Mouse (Mus musculus): Measurements from ENCODE around the gene Gstp1. TPM values are rescaled to one million over a fixed set of nuclear protein-coding genes. Genes with fewer than 3 reads are reported as not detected.

Gene Gstp1
- polyA plus RNA-seq, 1 experiment = 88.6 TPM

DNA sequence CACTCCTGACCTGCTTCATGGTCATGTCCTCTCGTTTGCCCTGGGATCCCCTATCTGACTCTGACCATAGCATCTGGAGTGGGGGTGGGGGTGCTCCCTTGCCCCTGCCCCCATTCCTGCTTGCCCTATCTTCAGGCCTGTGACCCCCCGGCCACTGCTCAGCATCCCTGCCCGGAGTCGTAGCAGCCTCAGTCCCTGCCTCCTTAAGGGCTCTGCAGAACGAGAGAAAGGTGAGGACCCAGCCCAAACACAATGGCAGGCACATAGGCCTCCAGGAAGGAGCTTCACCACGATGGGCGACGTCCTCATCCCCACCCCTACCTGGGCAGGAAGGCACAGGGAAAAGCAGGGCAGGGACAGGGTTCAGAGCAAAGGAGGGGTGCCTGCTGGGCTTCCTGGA is 39.5 kb downstream of the Gstp1 start:
- Histone ChIP-seq H3K27me3 (ENCODE audit: control insufficient read depth, insufficient read depth, low read length) (no peaks in the 10 kb centered on the region), H3K4me1 (ENCODE audit: control insufficient read depth, insufficient read depth, low read length) (peaks cover 19% of the 10 kb centered on the region), H3K4me3 (ENCODE audit: control insufficient read depth, low read depth, low read length) (no peak overlapping the region), H3K27ac (ENCODE audit: control insufficient read depth, insufficient read depth, low read depth, low read length) (no peak overlapping the region), H3K36me3 (ENCODE audit: control insufficient read depth, insufficient read depth, low read length) (no peaks in the 10 kb centered on the region)
- TF ChIP-seq CTCF (IDR thresholded peaks at IDR 0.05; ENCODE audit: control insufficient read depth, insufficient read depth, insufficient replicate concordance, low read depth, low read length) (no peak), POLR2A (IDR thresholded peaks at IDR 0.05; ENCODE audit: control insufficient read depth, low read depth, low read length) (no peak)

DNA sequence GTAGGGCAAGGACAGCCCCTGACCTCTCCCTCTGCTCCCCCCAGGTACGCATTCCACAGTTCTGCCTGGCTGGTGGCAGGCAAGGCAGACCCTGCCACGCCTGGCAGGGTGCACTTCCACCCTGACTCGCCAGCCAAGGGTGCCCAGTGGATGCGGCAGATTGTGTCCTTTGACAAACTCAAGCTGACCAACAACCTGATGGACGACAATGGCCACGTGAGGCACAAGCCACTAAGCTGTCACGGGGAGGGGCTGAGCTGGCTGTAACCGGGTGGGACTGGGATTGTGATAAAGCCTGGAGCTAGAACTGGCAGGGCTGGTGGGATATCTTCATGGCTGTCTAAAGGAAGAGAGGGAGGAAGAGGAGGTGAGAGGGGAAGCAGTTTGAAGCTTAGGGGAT is 40.6 kb downstream of the Gstp1 start:
- no peaks in the 10 kb centered on the region for H3K36me3 ChIP-seq (ENCODE audit: control insufficient read depth, insufficient read depth, low read length)
- H3K4me3 ChIP-seq (ENCODE audit: control insufficient read depth, low read depth, low read length) = no peak overlapping the region
- no peaks in the 10 kb centered on the region for H3K27me3 ChIP-seq (ENCODE audit: control insufficient read depth, insufficient read depth, low read length)
- H3K27ac ChIP-seq (ENCODE audit: control insufficient read depth, insufficient read depth, low read depth, low read length) = no peak overlapping the region
- TF ChIP-seq CTCF (IDR thresholded peaks at IDR 0.05; ENCODE audit: control insufficient read depth, insufficient read depth, insufficient replicate concordance, low read depth, low read length) (no peak), POLR2A (IDR thresholded peaks at IDR 0.05; ENCODE audit: control insufficient read depth, low read depth, low read length) (no peak)
- peaks cover 19% of the 10 kb centered on the region for H3K4me1 ChIP-seq (ENCODE audit: control insufficient read depth, insufficient read depth, low read length)

- no peak for TF ChIP-seq POLR2A (IDR thresholded peaks at IDR 0.05; ENCODE audit: control insufficient read depth, low read depth, low read length)
- no peak for TF ChIP-seq CTCF (IDR thresholded peaks at IDR 0.05; ENCODE audit: control insufficient read depth, insufficient read depth, insufficient replicate concordance, low read depth, low read length)
- H3K4me3 ChIP-seq (ENCODE audit: control insufficient read depth, low read depth, low read length) = no peak overlapping the region
- no peaks in the 10 kb centered on the region for H3K27me3 ChIP-seq (ENCODE audit: control insufficient read depth, insufficient read depth, low read length)
- no peaks in the 10 kb centered on the region for H3K36me3 ChIP-seq (ENCODE audit: control insufficient read depth, insufficient read depth, low read length)
- peaks cover 19% of the 10 kb centered on the region for H3K4me1 ChIP-seq (ENCODE audit: control insufficient read depth, insufficient read depth, low read length)
- H3K27ac ChIP-seq (ENCODE audit: control insufficient read depth, insufficient read depth, low read depth, low read length) = no peak overlapping the region
Observed at GRCm38 (mm10) chr19:3996747-3997146, 41.0 kb downstream of the Gstp1 start.

- Histone ChIP-seq H3K27ac (ENCODE audit: control insufficient read depth, insufficient read depth, low read depth, low read length) (no peak overlapping the region), H3K36me3 (ENCODE audit: control insufficient read depth, insufficient read depth, low read length) (no peaks in the 10 kb centered on the region), H3K27me3 (ENCODE audit: control insufficient read depth, insufficient read depth, low read length) (no peaks in the 10 kb centered on the region), H3K4me1 (ENCODE audit: control insufficient read depth, insufficient read depth, low read length) (peaks cover 18% of the 10 kb centered on the region), H3K4me3 (ENCODE audit: control insufficient read depth, low read depth, low read length) (no peak overlapping the region)
- TF ChIP-seq POLR2A (IDR thresholded peaks at IDR 0.05; ENCODE audit: control insufficient read depth, low read depth, low read length) (no peak), CTCF (IDR thresholded peaks at IDR 0.05; ENCODE audit: control insufficient read depth, insufficient read depth, insufficient replicate concordance, low read depth, low read length) (no peak)
Observed at GRCm38 (mm10) chr19:3996106-3996505, 41.7 kb downstream of the Gstp1 start.

GRCm38 (mm10) chr19:3995505-3995904 is 42.3 kb downstream of the Gstp1 start:
- Histone ChIP-seq H3K4me3 (ENCODE audit: control insufficient read depth, low read depth, low read length) (no peak overlapping the region), H3K36me3 (ENCODE audit: control insufficient read depth, insufficient read depth, low read length) (no peaks in the 10 kb centered on the region), H3K4me1 (ENCODE audit: control insufficient read depth, insufficient read depth, low read length) (peaks cover 15% of the 10 kb centered on the region), H3K27ac (ENCODE audit: control insufficient read depth, insufficient read depth, low read depth, low read length) (no peak overlapping the region), H3K27me3 (ENCODE audit: control insufficient read depth, insufficient read depth, low read length) (no peaks in the 10 kb centered on the region)
- TF ChIP-seq CTCF (IDR thresholded peaks at IDR 0.05; ENCODE audit: control insufficient read depth, insufficient read depth, insufficient replicate concordance, low read depth, low read length) (no peak), POLR2A (IDR thresholded peaks at IDR 0.05; ENCODE audit: control insufficient read depth, low read depth, low read length) (no peak)

DNA sequence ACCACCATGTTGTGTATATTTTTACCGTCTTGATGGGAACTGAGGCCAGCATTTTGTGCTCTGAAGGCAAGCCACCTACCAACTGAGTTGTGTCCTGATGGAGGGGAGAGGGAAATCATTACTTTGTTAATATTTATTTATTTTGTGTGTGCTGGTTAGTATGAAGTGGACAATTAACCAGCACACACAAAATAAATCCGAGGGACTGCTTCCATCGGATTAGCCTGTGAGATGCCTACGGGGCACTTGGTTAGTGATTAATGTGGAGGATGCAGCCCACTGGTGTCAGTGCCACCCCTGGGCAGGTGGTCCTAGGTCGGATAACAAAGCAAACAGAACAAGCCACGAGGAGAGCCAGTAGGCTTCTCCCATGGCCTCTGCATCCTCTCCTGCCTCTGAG is 42.9 kb downstream of the Gstp1 start:
- Histone ChIP-seq H3K4me3 (ENCODE audit: control insufficient read depth, low read depth, low read length) (no peak overlapping the region), H3K36me3 (ENCODE audit: control insufficient read depth, insufficient read depth, low read length) (no peaks in the 10 kb centered on the region), H3K27ac (ENCODE audit: control insufficient read depth, insufficient read depth, low read depth, low read length) (no peak overlapping the region), H3K4me1 (ENCODE audit: control insufficient read depth, insufficient read depth, low read length) (peaks cover 10% of the 10 kb centered on the region), H3K27me3 (ENCODE audit: control insufficient read depth, insufficient read depth, low read length) (no peaks in the 10 kb centered on the region)
- no peak for TF ChIP-seq POLR2A (IDR thresholded peaks at IDR 0.05; ENCODE audit: control insufficient read depth, low read depth, low read length)
- TF ChIP-seq CTCF (IDR thresholded peaks at IDR 0.05; ENCODE audit: control insufficient read depth, insufficient read depth, insufficient replicate concordance, low read depth, low read length) = no peak

- H3K4me3 ChIP-seq (ENCODE audit: control insufficient read depth, low read depth, low read length) = no peak within 1 kb of the TSS
- no peak within 1 kb of the TSS for H3K27ac ChIP-seq (ENCODE audit: control insufficient read depth, insufficient read depth, low read depth, low read length)
- no peaks in the 10 kb centered on the region for H3K36me3 ChIP-seq (ENCODE audit: control insufficient read depth, insufficient read depth, low read length)
- no peaks in the 10 kb centered on the region for H3K4me1 ChIP-seq (ENCODE audit: control insufficient read depth, insufficient read depth, low read length)
- H3K27me3 ChIP-seq (ENCODE audit: control insufficient read depth, insufficient read depth, low read length) = no peaks in the 10 kb centered on the region
- TF ChIP-seq CTCF (IDR thresholded peaks at IDR 0.05; ENCODE audit: control insufficient read depth, insufficient read depth, insufficient replicate concordance, low read depth, low read length) = no peak
Observed at GRCm38 (mm10) chr19:3992416-3992815, 45.4 kb downstream of the Gstp1 start, which contains the start of gene Tbx10. Gene Tbx10, plus strand, starts transcription at chr19:3992752.

- Histone ChIP-seq H3K27me3 (ENCODE audit: control insufficient read depth, insufficient read depth, low read length) (no peaks in the 10 kb centered on the region), H3K27ac (ENCODE audit: control insufficient read depth, insufficient read depth, low read depth, low read length) (no peak overlapping the region), H3K4me3 (ENCODE audit: control insufficient read depth, low read depth, low read length) (no peak overlapping the region), H3K4me1 (ENCODE audit: control insufficient read depth, insufficient read depth, low read length) (peaks cover 2% of the 10 kb centered on the region; the same call in 1 of the 2 replicates), H3K36me3 (ENCODE audit: control insufficient read depth, insufficient read depth, low read length) (no peaks in the 10 kb centered on the region)
- TF ChIP-seq POLR2A (IDR thresholded peaks at IDR 0.05; ENCODE audit: control insufficient read depth, low read depth, low read length) = no peak
- no peak for TF ChIP-seq CTCF (IDR thresholded peaks at IDR 0.05; ENCODE audit: control insufficient read depth, insufficient read depth, insufficient replicate concordance, low read depth, low read length)
Observed at GRCm38 (mm10) chr19:3991966-3992365, 45.8 kb downstream of the Gstp1 start.
